Mouse (Mus musculus) limb, embryonic 14.5 days (tissue): Measurements from ENCODE around the gene Prkcq. TPM values are rescaled to one million over a fixed set of nuclear protein-coding genes. Genes with fewer than 3 reads are reported as not detected.

Experiments
- ATAC-seq: fragments of 200-750 bp; cut with Nextera tagmentation; 2 replicates; pipeline ENCODE4 v1.8.0; 2017; ENCODE audit warnings: low read depth, moderate number of reproducible peaks, moderate TSS enrichment; ENCODE audit not compliant: low FRiP score
- DNase-seq: peaks from one replicate; pipeline ENCODE4 v3.0.0-alpha.2; 2015; ENCODE audit warnings: low spot score
- H3K27ac ChIP-seq: fragments of 300-500 bp; sonication (generic); replicated peaks from 2 replicates; pipeline ENCODE4 v1.5.1; 2014; ENCODE audit warnings: low read depth, mild to moderate bottlenecking, low read length, moderate library complexity, mixed read lengths
- H3K27me3 ChIP-seq: fragments of 300-500 bp; sonication (generic); 2 replicates; pipeline ENCODE4 v1.6.1; 2014; ENCODE audit warnings: low read length, mixed read lengths; ENCODE audit not compliant: control insufficient read depth, insufficient read depth
- H3K36me3 ChIP-seq: fragments of 300-500 bp; sonication (generic); 2 replicates; pipeline ENCODE4 v1.6.1; 2014; ENCODE audit warnings: mild to moderate bottlenecking, low read length, moderate library complexity, mixed read lengths; ENCODE audit not compliant: control insufficient read depth, insufficient read depth
- H3K4me1 ChIP-seq: fragments of 300-500 bp; sonication (generic); 2 replicates; pipeline ENCODE4 v1.6.1; 2014; ENCODE audit warnings: antibody characterized with exemption, low read length, mixed read lengths; ENCODE audit not compliant: control insufficient read depth, insufficient read depth
- H3K4me2 ChIP-seq: fragments of 300-500 bp; sonication (generic); replicated peaks from 2 replicates; pipeline ENCODE4 v1.6.1; 2014; ENCODE audit warnings: low read depth, mild to moderate bottlenecking, low read length, moderate library complexity; ENCODE audit not compliant: severe bottlenecking
- H3K4me3 ChIP-seq: fragments of 300-500 bp; sonication (generic); replicated peaks from 2 replicates; pipeline ENCODE4 v1.5.1; 2014; ENCODE audit warnings: low read length
- H3K9ac ChIP-seq: fragments of 300-500 bp; sonication (generic); 2 replicates; pipeline ENCODE4 v1.6.1; 2014; ENCODE audit warnings: mild to moderate bottlenecking, low read depth, low read length, moderate library complexity; ENCODE audit not compliant: severe bottlenecking
- H3K9me3 ChIP-seq: fragments of 300-500 bp; sonication (generic); 2 replicates; pipeline ENCODE4 v1.6.1; 2016; ENCODE audit warnings: low read length; ENCODE audit not compliant: control insufficient read depth
- POLR2A ChIP-seq: fragments of 200-500 bp; IDR thresholded peaks from 2 replicates; pipeline ENCODE4 v1.8.0; 2012; ENCODE audit warnings: inconsistent platforms, mild to moderate bottlenecking, moderate library complexity, borderline replicate concordance; ENCODE audit not compliant: insufficient read depth, insufficient read length; ENCODE audit errors: extremely low read depth
- WGBS: fragments of 180-500 bp; shearing (Covaris S2); extraction: QIAGEN DNeasy Blood & Tissue Kit; methylation state at CpG from one replicate; pipeline ENCODE4 v1.1.7; 2014; 5-methylcytosine and 5-hydroxymethylcytosine counted together
- polyA plus RNA-seq, 2 experiments: library from polyadenylated mRNA; depleted of rRNA in 1 of 2; stranded (reverse) in 1 of 2; unstranded in 1 of 2; fragments of >200 nt; fragmentation: Nextera tagmentation in 1 of 2; extraction: Ambion mirVana in 1 of 2; gene quantifications; 2 replicates each; pipeline versions ENCODE4 v1.2.1 to v1.2.3; 2012 to 2014

The Prkcq gene
- polyA plus RNA-seq, 2 experiments, result 2.5 to 3.6 TPM

GRCm38 (mm10) chr2:11229126-11229525 is 57.2 kb downstream of the Prkcq start:
- Histone ChIP-seq H3K27ac (no peak overlapping the region), H3K4me2 (no peak overlapping the region), H3K4me1 (no peaks in the 10 kb centered on the region), H3K4me3 (no peak overlapping the region), H3K27me3 (no peaks in the 10 kb centered on the region), H3K36me3 (no peaks in the 10 kb centered on the region), H3K9me3 (no peaks in the 10 kb centered on the region), H3K9ac (no peak overlapping the region)
- DNase-seq (no peak), ATAC-seq (no peak)
- WGBS, result 68% methylated on average over 2 of the region's 2 CpGs
- TF ChIP-seq POLR2A, result no peak

- H3K36me3 ChIP-seq, result no peaks in the 10 kb centered on the region
- H3K9me3 ChIP-seq, result no peaks in the 10 kb centered on the region
- ATAC-seq (no peak), DNase-seq (no peak)
- 64% methylated on average over 3 of the region's 3 CpGs for WGBS
- no peak overlapping the region for H3K27ac ChIP-seq
- H3K4me2 ChIP-seq, result no peak overlapping the region
- no peak overlapping the region for H3K9ac ChIP-seq
- no peaks in the 10 kb centered on the region for H3K27me3 ChIP-seq
- no peak overlapping the region for H3K4me3 ChIP-seq
- no peak for TF ChIP-seq POLR2A
- H3K4me1 ChIP-seq, result no peaks in the 10 kb centered on the region
Observed at GRCm38 (mm10) chr2:11231118-11231517, 59.2 kb downstream of the Prkcq start.

- Histone ChIP-seq H3K27me3 (no peaks in the 10 kb centered on the region), H3K4me3 (no peak overlapping the region), H3K9ac (no peak overlapping the region), H3K27ac (no peak overlapping the region), H3K4me2 (no peak overlapping the region), H3K4me1 (no peaks in the 10 kb centered on the region), H3K9me3 (no peaks in the 10 kb centered on the region), H3K36me3 (no peaks in the 10 kb centered on the region)
- DNase-seq (no peak), ATAC-seq (no peak)
- TF ChIP-seq POLR2A, result no peak
- WGBS, result 91% methylated on average over 5 of the region's 5 CpGs
Observed at GRCm38 (mm10) chr2:11231988-11232387, 60.1 kb downstream of the Prkcq start.

GRCm38 (mm10) chr2:11238254-11238653 is 66.3 kb downstream of the Prkcq start:
- no peaks in the 10 kb centered on the region for H3K9me3 ChIP-seq
- H3K36me3 ChIP-seq, result no peaks in the 10 kb centered on the region
- no peak overlapping the region for H3K27ac ChIP-seq
- H3K4me3 ChIP-seq, result no peak overlapping the region
- ATAC-seq (no peak), DNase-seq (no peak)
- H3K4me2 ChIP-seq, result no peak overlapping the region
- no peaks in the 10 kb centered on the region for H3K27me3 ChIP-seq
- no peak overlapping the region for H3K9ac ChIP-seq
- no peaks in the 10 kb centered on the region for H3K4me1 ChIP-seq
- 81% methylated on average over 4 of the region's 4 CpGs for WGBS
- no peak for TF ChIP-seq POLR2A

- ATAC-seq (no peak), DNase-seq (no peak)
- Histone ChIP-seq H3K4me2 (no peak overlapping the region), H3K36me3 (no peaks in the 10 kb centered on the region), H3K9me3 (no peaks in the 10 kb centered on the region), H3K4me1 (no peaks in the 10 kb centered on the region), H3K4me3 (no peak overlapping the region), H3K27me3 (no peaks in the 10 kb centered on the region), H3K9ac (no peak overlapping the region), H3K27ac (no peak overlapping the region)
- TF ChIP-seq POLR2A, result no peak
Observed at GRCm38 (mm10) chr2:11239523-11239922, 67.6 kb downstream of the Prkcq start.

- Histone ChIP-seq H3K36me3 (no peaks in the 10 kb centered on the region), H3K27ac (no peak overlapping the region), H3K27me3 (no peaks in the 10 kb centered on the region), H3K4me3 (no peak overlapping the region), H3K4me2 (no peak overlapping the region), H3K4me1 (no peaks in the 10 kb centered on the region), H3K9ac (no peak overlapping the region), H3K9me3 (no peaks in the 10 kb centered on the region)
- WGBS, result 78% methylated on average over 7 of the region's 7 CpGs
- DNase-seq (no peak), ATAC-seq (no peak)
- no peak for TF ChIP-seq POLR2A
Observed at GRCm38 (mm10) chr2:11245926-11246325, 74.0 kb downstream of the Prkcq start.
